Mouse (Mus musculus) lung, adult 2 months (tissue): ENCODE results near the gene Homer2.

Experiments used
- CTCF ChIP-seq: fragments of 200-500 bp; IDR thresholded peaks from 2 replicates; pipeline ENCODE4 v1.5.1; 2011; ENCODE audit warnings: mild to moderate bottlenecking, low read length, control low read depth; ENCODE audit not compliant: insufficient read depth
- POLR2A ChIP-seq: fragments of 200-500 bp; IDR thresholded peaks from 2 replicates; pipeline ENCODE4 v1.6.1; 2011; ENCODE audit warnings: low read depth, mild to moderate bottlenecking, control low read depth, low read length, borderline replicate concordance; ENCODE audit errors: extremely low read depth

GRCm38 (mm10) chr7:81651284-81651683, 56.0 kb downstream of the Homer2 start:
- TF ChIP-seq POLR2A (no peak), CTCF (no peak)
